Mouse (Mus musculus): ENCODE measurements at regions not wholly inside any gene's neighbourhood (a gene's known extent, or its start where the extent isn't known, plus 50 kb on each side); places are given as distances from the start of the nearest gene placed in this dataset.
"Not testable (repeated sequence)": the region's sequence is repeated elsewhere in the genome, so short reads cannot be mapped to it uniquely, and the experiment has no call there.

- H3K4me2 ChIP-seq (replicated peaks; ENCODE audit: low read depth, low read length): no peak overlapping the region
- H3K9ac ChIP-seq (replicated peaks; ENCODE audit: low read length): no peak overlapping the region
- H3K4me1 ChIP-seq (ENCODE audit: insufficient read depth, low read length): no peaks in the 10 kb centered on the region; the same call in 1 of the 2 replicates
- 40% methylated on average over 4 of the region's 4 CpGs for WGBS
- no peak overlapping the region for H3K4me3 ChIP-seq (ENCODE audit: low read length)
- no peak overlapping the region for H3K27ac ChIP-seq (ENCODE audit: low read length)
- H3K36me3 ChIP-seq (ENCODE audit: insufficient read depth, low read length): no peaks in the 10 kb centered on the region
- no peak for ATAC-seq (ENCODE audit: low FRiP score, low TSS enrichment)
- H3K27me3 ChIP-seq (ENCODE audit: insufficient read depth, low read length): no peaks in the 10 kb centered on the region
- no peaks in the 10 kb centered on the region for H3K9me3 ChIP-seq (ENCODE audit: low read length)
Measured at GRCm38 (mm10) chr8:126132076-126132475, 137.1 kb downstream of the Kcnk1 start.

DNA sequence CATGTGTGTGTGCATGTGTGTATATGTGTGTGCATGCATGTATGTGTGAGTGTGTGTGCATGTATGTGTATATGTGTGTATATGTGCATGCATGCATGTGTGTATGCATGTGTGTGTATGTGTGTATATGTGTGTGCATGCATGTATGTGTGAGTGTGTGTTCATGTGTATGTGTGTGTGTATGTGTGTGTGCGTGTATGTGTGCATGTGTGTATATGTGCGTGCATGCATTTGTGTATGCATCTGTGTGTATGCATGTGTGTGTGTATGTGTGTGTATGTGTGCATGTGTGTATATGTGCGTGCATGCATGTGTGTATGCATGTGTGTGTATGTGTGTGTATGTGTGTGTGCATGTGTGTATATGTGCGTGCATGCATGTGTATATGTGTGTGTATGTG lies 137.9 kb downstream of the Kcnk1 start:
- H3K9me3 ChIP-seq (ENCODE audit: low read length); H3K4me2 ChIP-seq (replicated peaks; ENCODE audit: low read depth, low read length); H3K4me3 ChIP-seq (ENCODE audit: low read length); ATAC-seq (ENCODE audit: low FRiP score, low TSS enrichment); H3K36me3 ChIP-seq (ENCODE audit: insufficient read depth, low read length); H3K27ac ChIP-seq (ENCODE audit: low read length); H3K4me1 ChIP-seq (ENCODE audit: insufficient read depth, low read length); H3K9ac ChIP-seq (replicated peaks; ENCODE audit: low read length); H3K27me3 ChIP-seq (ENCODE audit: insufficient read depth, low read length): not testable (repeated sequence)
- WGBS: 95% methylated on average over 4 of the region's 4 CpGs

DNA sequence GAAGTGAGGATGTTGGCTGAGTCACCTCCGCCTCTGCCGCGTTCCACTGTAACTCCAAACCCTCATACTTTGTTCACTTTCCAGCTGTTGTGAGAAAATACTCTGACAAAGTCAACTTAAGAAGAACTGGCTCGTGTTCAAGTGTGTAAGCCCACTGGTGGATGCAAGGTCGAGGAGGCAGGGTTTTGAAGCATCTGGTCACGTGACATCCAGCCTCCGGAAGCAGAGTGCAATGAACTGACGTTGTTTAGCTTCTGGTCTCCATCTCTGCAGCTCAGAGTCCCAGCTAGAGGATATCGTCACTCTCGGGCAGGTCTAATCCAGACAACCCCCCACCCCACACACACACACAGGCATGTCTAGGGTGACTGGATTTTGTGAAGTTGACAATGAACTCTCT lies 140.1 kb downstream of the Kcnk1 start:
- ATAC-seq (ENCODE audit: low FRiP score, low TSS enrichment): no peak
- Histone ChIP-seq H3K36me3 (ENCODE audit: insufficient read depth, low read length) (no peaks in the 10 kb centered on the region), H3K27me3 (ENCODE audit: insufficient read depth, low read length) (peaks cover 25% of the 10 kb centered on the region), H3K27ac (ENCODE audit: low read length) (no peak overlapping the region), H3K4me3 (ENCODE audit: low read length) (no peak overlapping the region), H3K4me1 (ENCODE audit: insufficient read depth, low read length) (peaks cover 8% of the 10 kb centered on the region; the same call in 1 of the 2 replicates), H3K9ac (replicated peaks; ENCODE audit: low read length) (no peak overlapping the region), H3K4me2 (replicated peaks; ENCODE audit: low read depth, low read length) (no peak overlapping the region), H3K9me3 (ENCODE audit: low read length) (no peaks in the 10 kb centered on the region)
- 62% methylated on average over 10 of the region's 10 CpGs for WGBS

DNA sequence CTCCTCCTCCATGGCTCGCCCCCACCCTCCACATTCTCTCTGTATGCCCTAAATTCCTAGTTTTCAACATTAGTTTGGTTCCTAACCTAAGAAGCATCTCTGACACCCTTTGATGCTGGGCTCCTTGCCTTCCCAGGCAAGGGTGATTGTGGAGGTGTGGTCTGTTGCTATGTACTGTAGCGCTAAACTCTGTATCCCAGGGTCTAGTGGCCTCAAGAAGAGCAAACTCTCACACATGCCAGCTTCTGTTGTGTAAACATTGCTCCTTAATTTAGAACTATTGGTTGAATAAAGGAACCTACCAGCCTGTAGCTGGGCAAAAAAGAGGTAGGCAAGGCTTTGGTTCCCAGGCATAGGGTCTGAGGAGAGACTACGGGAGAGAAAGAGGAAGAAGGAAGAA lies 140.6 kb downstream of the Kcnk1 start:
- Histone ChIP-seq H3K4me2 (replicated peaks; ENCODE audit: low read depth, low read length) (no peak overlapping the region), H3K9me3 (ENCODE audit: low read length) (no peaks in the 10 kb centered on the region), H3K27ac (ENCODE audit: low read length) (no peak overlapping the region), H3K4me3 (ENCODE audit: low read length) (no peak overlapping the region), H3K4me1 (ENCODE audit: insufficient read depth, low read length) (peaks cover 8% of the 10 kb centered on the region; the same call in 1 of the 2 replicates), H3K9ac (replicated peaks; ENCODE audit: low read length) (no peak overlapping the region), H3K27me3 (ENCODE audit: insufficient read depth, low read length) (peaks cover 26% of the 10 kb centered on the region), H3K36me3 (ENCODE audit: insufficient read depth, low read length) (no peaks in the 10 kb centered on the region)
- no peak for ATAC-seq (ENCODE audit: low FRiP score, low TSS enrichment)
- 88% methylated on average over 3 of the region's 3 CpGs for WGBS

- H3K27me3 ChIP-seq (ENCODE audit: insufficient read depth, low read length): peaks cover 29% of the 10 kb centered on the region
- H3K4me1 ChIP-seq (ENCODE audit: insufficient read depth, low read length): peaks cover 8% of the 10 kb centered on the region; the same call in 1 of the 2 replicates
- no peaks in the 10 kb centered on the region for H3K36me3 ChIP-seq (ENCODE audit: insufficient read depth, low read length)
- no peak overlapping the region for H3K27ac ChIP-seq (ENCODE audit: low read length)
- H3K4me2 ChIP-seq (replicated peaks; ENCODE audit: low read depth, low read length): no peak overlapping the region
- H3K9ac ChIP-seq (replicated peaks; ENCODE audit: low read length): no peak overlapping the region
- ATAC-seq (ENCODE audit: low FRiP score, low TSS enrichment): no peak
- H3K9me3 ChIP-seq (ENCODE audit: low read length): no peaks in the 10 kb centered on the region
- 92% methylated on average over 3 of the region's 3 CpGs for WGBS
- no peak overlapping the region for H3K4me3 ChIP-seq (ENCODE audit: low read length)
Measured at GRCm38 (mm10) chr8:126136946-126137345, 142.0 kb downstream of the Kcnk1 start.

DNA sequence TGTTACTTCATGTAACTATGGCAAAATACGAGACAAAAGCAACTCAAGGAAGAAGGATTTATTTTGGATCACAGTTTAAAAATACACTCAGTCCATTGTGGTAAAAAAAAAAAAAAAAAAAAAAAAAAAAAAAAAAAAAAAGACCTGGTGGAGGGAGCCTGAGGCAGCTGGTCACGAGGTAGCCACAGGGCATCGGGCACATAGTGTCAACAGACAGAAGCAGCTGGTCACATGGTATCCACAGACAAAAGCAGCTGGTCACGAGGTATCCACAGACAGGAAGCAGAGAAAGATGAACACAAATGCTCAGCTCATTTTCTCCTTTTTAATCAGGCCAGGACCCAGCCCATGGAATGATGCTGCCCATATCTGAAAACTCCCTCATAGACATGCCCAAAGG lies 142.5 kb downstream of the Kcnk1 start:
- H3K4me2 ChIP-seq (replicated peaks; ENCODE audit: low read depth, low read length): no peak overlapping the region
- H3K9ac ChIP-seq (replicated peaks; ENCODE audit: low read length): no peak overlapping the region
- no peak overlapping the region for H3K4me3 ChIP-seq (ENCODE audit: low read length)
- H3K9me3 ChIP-seq (ENCODE audit: low read length): no peaks in the 10 kb centered on the region
- peaks cover 29% of the 10 kb centered on the region for H3K27me3 ChIP-seq (ENCODE audit: insufficient read depth, low read length)
- H3K27ac ChIP-seq (ENCODE audit: low read length): no peak overlapping the region
- WGBS: 66% methylated on average over 4 of the region's 4 CpGs
- no peak for ATAC-seq (ENCODE audit: low FRiP score, low TSS enrichment)
- peaks cover 8% of the 10 kb centered on the region; the same call in 1 of the 2 replicates for H3K4me1 ChIP-seq (ENCODE audit: insufficient read depth, low read length)
- no peaks in the 10 kb centered on the region for H3K36me3 ChIP-seq (ENCODE audit: insufficient read depth, low read length)

DNA sequence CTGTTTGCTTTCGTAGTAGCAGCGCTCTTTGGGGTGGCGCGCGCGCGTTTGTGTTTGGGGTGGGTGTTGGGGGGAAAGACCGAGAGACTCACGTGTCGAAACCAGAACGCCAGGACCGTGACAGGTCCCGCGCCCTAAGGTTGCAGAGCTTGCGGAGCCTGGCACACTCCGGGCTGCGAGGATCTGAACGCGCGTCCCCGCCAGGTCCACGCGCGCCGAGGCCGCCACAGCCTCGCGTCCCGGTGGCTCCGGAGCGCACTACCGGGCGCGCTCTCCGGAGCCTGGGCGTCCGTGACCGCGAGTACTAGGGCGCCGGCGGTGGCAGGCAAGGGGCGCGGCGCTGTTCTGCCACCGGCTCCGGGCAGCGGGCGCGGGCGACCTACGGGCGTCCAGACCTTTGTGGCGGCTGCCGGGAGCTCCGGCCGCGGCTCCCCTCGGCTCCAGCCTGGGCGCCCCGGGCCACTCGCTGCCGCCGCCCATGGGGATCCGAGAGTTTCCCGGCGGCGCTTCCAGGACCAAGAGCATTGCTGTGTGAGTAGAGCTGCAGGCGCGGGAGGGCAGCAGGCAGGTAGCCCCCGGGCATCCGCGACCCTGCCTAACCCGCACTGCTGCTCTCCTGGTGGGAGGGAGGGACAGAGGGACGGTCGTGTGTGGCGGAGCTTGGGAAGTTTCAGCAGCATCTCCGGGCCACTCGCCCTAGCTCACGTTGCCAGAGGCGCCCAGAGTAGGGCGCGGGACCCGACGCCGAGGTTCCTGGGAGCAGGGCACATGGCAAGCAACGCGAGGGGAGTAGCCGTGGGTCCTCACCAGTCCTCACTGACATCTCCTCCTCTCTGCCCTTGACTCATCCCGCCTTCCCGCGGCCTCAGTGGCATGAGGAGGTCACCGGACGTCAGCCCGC lies 143.9 kb downstream of the Kcnk1 start:
- H3K4me3 ChIP-seq (ENCODE audit: low read length): peak overlapping the region; percentile 57
- H3K9ac ChIP-seq (replicated peaks; ENCODE audit: low read length): peak overlapping the region; percentile 59
- H3K36me3 ChIP-seq (ENCODE audit: insufficient read depth, low read length): no peaks in the 10 kb centered on the region
- ATAC-seq (ENCODE audit: low FRiP score, low TSS enrichment): peak; percentile 71
- H3K4me1 ChIP-seq (ENCODE audit: insufficient read depth, low read length): peaks cover 8% of the 10 kb centered on the region; the same call in 1 of the 2 replicates
- peaks cover 29% of the 10 kb centered on the region for H3K27me3 ChIP-seq (ENCODE audit: insufficient read depth, low read length)
- no peaks in the 10 kb centered on the region for H3K9me3 ChIP-seq (ENCODE audit: low read length)
- peak overlapping the region; percentile 98 for H3K4me2 ChIP-seq (replicated peaks; ENCODE audit: low read depth, low read length)
- H3K27ac ChIP-seq (ENCODE audit: low read length): no peak overlapping the region
- WGBS: under 1% methylated on average over 91 of the region's 95 CpGs

- WGBS: 24% methylated on average over 11 of the region's 11 CpGs
- ATAC-seq (ENCODE audit: low FRiP score, low TSS enrichment): 0 out of 2 replicates have a peak, but pooled peaks have one; percentile 4
Measured at GRCm38 (mm10) chr8:126139546-126139870, 144.5 kb downstream of the Kcnk1 start.

DNA sequence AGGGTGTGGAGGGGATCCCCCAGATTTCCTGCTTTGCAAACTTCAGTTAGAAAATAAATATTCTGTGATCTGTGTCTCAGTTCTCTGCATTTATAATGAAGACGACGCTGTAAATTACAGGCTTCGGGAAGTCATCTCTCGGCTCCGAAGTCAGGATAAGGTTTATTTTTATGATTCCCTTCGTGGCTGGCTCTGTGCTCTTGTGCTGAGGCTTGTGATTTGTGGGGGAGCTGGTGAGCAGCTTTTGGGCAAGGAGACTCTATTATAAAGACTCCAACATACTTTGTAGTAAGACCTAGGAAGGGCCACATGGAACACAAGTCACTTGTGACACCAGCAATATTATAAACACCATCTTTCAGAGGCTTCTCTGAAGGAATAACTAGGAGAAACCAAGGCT lies 146.0 kb downstream of the Kcnk1 start:
- Histone ChIP-seq H3K4me2 (replicated peaks; ENCODE audit: low read depth, low read length) (no peak overlapping the region), H3K36me3 (ENCODE audit: insufficient read depth, low read length) (no peaks in the 10 kb centered on the region), H3K27ac (ENCODE audit: low read length) (no peak overlapping the region), H3K27me3 (ENCODE audit: insufficient read depth, low read length) (peaks cover 29% of the 10 kb centered on the region), H3K4me3 (ENCODE audit: low read length) (no peak overlapping the region), H3K9me3 (ENCODE audit: low read length) (no peaks in the 10 kb centered on the region), H3K9ac (replicated peaks; ENCODE audit: low read length) (no peak overlapping the region), H3K4me1 (ENCODE audit: insufficient read depth, low read length) (peaks cover 8% of the 10 kb centered on the region; the same call in 1 of the 2 replicates)
- WGBS: 60% methylated on average over 6 of the region's 6 CpGs
- no peak for ATAC-seq (ENCODE audit: low FRiP score, low TSS enrichment)

More at GRCm38 (mm10) chr8:126139546-126139870, 144.5 kb downstream of the Kcnk1 start:
- Histone ChIP-seq H3K36me3 (ENCODE audit: insufficient read depth, low read length) (no peaks in the 10 kb centered on the region), H3K9ac (replicated peaks; ENCODE audit: low read length) (no peak overlapping the region; the same call in 1 of the 2 replicates), H3K9me3 (ENCODE audit: low read length) (no peaks in the 10 kb centered on the region), H3K27me3 (ENCODE audit: insufficient read depth, low read length) (peaks cover 29% of the 10 kb centered on the region), H3K4me1 (ENCODE audit: insufficient read depth, low read length) (peaks cover 8% of the 10 kb centered on the region; the same call in 1 of the 2 replicates), H3K4me2 (replicated peaks; ENCODE audit: low read depth, low read length) (peak overlapping the region; percentile 98), H3K4me3 (ENCODE audit: low read length) (peak overlapping the region; percentile 57), H3K27ac (ENCODE audit: low read length) (no peak overlapping the region)

DNA sequence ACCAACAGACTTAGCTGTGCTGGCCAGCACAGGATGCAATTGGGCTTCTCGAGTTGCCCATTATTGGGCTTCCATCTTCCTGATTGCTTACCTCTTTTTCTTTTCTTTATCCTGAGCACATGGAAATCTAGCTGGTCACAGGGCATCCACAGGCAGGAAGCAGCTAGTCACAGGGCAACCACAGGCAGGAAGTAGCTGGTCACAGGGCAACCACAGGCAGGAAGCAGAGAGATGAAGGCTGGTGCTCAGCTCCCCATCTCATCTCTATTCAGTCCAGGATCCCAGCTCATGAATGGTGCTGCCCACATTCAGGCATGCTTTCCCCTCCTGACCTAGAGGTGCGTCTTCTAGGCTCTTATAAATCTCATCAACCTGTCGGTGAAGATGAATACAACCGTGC lies 146.8 kb upstream of the Slc35f3 start:
- no peak for ATAC-seq (ENCODE audit: low FRiP score, low TSS enrichment)
- WGBS: 63% methylated on average over 4 of the region's 4 CpGs
- no peak overlapping the region for H3K27ac ChIP-seq (ENCODE audit: low read length)
- no peak overlapping the region for H3K4me2 ChIP-seq (replicated peaks; ENCODE audit: low read depth, low read length)
- no peaks in the 10 kb centered on the region for H3K9me3 ChIP-seq (ENCODE audit: low read length)
- no peaks in the 10 kb centered on the region for H3K4me1 ChIP-seq (ENCODE audit: insufficient read depth, low read length)
- no peaks in the 10 kb centered on the region for H3K36me3 ChIP-seq (ENCODE audit: insufficient read depth, low read length)
- H3K27me3 ChIP-seq (ENCODE audit: insufficient read depth, low read length): no peaks in the 10 kb centered on the region
- no peak overlapping the region for H3K9ac ChIP-seq (replicated peaks; ENCODE audit: low read length)
- no peak overlapping the region for H3K4me3 ChIP-seq (ENCODE audit: low read length)

Data from kidney, embryonic 16.5 days (tissue).